Mouse (Mus musculus) heart, postnatal 36 days (tissue): ENCODE data around the gene Acsbg1. TPM values are rescaled to one million over a fixed set of nuclear protein-coding genes. Genes with fewer than 3 reads are reported as not detected.

ENCODE experiments used
- DNase-seq, 2 experiments: peaks; one replicate each; pipeline ENCODE4 v3.0.0; 2021 to 2022
- intact Hi-C: fragments of 180-260 bp; cut with DNase I; formaldehyde crosslinking; loops from one replicate; pipeline ENCODE4 v1.15.1; 2025
- total RNA-seq, 2 experiments: library from RNA; stranded (reverse); gene quantifications; 2 replicates each; pipeline ENCODE4 v1.2.3; 2021

The Acsbg1 gene
- total RNA-seq, 2 experiments from 2014 or later, result 0.19 to 0.72 TPM

DNA sequence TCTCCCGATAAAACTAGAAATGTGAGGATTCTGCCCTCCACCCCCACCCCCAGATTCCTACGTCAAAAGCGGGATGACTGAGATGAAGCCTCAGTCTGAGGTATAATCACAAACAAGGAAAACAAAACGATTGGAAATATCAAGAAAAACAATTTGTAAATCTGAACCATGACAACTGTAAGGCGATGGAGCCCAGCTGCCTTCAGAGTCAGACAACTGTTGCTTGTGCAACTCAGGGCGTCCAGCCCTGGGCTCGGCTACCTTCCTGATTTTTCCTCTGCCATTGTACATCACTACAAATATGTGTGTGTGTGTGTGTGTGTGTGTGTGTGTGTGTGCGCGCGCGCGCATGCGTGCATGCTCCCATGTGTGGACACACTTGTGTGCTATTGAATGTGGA, 12.2 kb upstream of the Acsbg1 start:
- DNase-seq, result no peak
- intact Hi-C loops, result no loop called here

- intact Hi-C loops, result no loop called here
- no peak for DNase-seq
Observed at GRCm38 (mm10) chr9:54671962-54672361, 10.3 kb upstream of the Acsbg1 start.

DNA sequence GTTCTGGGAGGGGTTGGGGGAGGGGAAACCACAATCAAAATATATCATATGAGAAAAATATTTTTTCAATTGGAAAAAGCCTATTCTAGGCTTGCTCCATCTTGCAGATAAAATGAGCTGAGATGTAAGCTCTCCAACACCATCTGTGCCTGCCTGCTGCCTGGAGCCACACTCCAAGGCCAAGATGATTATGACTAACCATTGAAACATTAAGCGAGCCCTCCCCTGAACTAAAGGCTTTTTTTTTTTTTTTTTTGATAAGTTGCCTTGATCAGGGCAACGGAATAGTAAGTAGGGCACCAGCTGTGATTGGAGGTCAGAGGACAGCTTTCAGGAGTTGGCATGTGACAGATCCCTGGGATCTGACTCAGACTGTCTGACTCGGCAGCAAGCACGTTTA, 6.8 kb upstream of the Acsbg1 start:
- DNase-seq, result no peak
- intact Hi-C loops, result no loop called here

- no peak for DNase-seq
- intact Hi-C loops, result no loop called here
Observed at GRCm38 (mm10) chr9:54666116-54666515, 4.4 kb upstream of the Acsbg1 start.

GRCm38 (mm10) chr9:54664358-54664757, 2.7 kb upstream of the Acsbg1 start:
- DNase-seq, result no peak
- intact Hi-C loops, result no loop called here

DNA sequence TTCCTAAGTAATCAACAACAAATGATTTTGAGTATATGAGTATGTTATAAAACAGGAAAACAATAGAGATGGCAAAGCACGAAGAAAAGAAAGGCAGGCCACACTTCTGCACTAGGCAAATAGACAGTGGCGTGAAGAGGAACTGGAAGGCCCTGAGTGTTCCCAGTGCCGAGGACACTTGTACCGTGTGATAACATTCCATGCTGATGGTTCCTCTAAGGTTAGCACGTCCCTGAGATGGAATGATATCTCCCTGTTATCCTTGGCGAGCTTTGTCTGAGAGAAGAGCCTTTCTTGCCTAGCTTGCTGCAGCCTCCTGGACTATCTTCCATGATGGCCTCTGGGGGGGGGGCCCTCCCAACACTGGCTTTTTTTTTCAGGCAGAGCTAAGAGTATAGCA, 2.9 kb downstream of the Acsbg1 start:
- intact Hi-C loops, result no loop called here
- no peak for DNase-seq

DNA sequence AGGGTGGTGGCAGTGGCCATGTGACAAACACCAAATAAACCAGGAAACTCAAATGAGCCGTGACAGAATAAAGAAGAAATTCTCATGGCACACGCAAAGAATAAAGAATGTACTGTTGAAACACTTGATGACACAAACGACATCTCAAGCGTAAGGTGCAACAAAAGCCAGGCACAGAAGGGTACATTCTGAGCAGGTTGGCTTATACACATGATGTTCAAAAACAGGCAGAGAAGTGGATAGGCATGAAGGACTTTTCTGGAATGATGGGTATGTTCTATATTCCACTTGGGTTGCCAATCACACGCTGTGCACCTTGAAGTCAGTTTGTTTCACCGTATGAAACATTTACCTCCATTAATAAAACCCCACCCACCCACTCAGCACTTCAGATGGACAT, 5.3 kb downstream of the Acsbg1 start:
- DNase-seq, result no peak
- intact Hi-C loops, result no loop called here

DNA sequence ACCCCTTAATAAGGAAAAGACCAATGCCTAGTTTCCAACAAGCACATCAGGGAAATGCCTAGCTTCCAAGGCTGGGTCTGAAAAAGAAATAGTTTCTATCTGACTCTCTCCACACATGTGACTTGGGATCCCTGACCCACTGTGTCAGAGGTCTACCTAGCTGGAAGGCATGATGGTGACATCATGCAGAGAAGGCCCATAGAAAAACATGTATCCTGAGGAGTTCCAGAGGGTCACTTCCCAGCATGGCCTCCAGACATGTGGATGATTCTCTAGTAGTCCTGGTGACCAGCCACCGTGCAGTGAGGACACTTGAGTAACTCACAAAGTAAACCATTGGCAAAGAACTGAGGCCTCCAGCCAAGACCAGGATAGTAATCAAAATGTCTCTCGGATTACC, 5.8 kb downstream of the Acsbg1 start:
- intact Hi-C loops, result no loop called here
- no peak for DNase-seq

GRCm38 (mm10) chr9:54652778-54653177, 8.9 kb downstream of the Acsbg1 start:
- intact Hi-C loops, result no loop called here

GRCm38 (mm10) chr9:54649360-54649759, 12.3 kb downstream of the Acsbg1 start:
- no peak for DNase-seq
- intact Hi-C loops, result no loop called here

More at GRCm38 (mm10) chr9:54652778-54653177, 8.9 kb downstream of the Acsbg1 start:
- no peak for DNase-seq

DNA sequence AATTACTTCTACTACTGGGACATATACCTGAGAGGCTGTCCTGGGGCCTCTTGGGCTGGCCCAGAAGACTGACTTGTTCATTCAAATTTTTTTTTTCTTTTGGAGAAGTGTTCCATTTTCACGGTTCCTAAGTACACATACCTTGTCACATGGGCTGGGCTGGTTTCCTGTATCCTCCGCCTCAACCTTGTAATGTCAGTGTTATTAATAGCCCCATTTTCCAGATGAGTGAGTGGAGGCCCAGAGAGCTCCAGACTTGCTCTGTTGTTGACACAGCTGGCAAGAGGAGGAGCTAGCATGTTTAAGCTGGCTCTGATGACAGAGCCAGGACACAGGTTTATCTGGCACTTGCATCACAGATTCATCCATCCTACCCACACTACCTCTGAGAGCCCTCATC, 14.2 kb downstream of the Acsbg1 start:
- no peak for DNase-seq
- intact Hi-C loops, result no loop called here

DNA sequence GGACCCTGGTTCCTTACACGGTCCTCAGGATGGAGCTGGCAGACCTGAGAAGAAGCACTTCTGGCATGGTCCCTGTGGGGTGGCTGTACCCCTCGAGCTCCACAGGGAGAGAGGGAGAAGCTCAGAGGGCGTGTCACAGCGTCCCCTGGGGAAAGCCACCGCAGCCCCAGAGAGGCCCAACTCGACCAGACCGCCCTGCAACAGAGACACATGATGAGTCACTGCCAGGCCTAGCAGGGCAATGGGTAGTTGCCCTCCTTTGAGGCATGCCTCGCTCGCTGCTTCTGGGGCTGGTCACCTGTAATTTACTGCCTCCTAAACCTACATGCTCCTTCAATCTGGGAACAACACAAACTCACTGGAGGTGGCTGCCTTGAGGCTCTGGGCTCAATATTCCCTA, 15.4 kb downstream of the Acsbg1 start:
- no peak for DNase-seq
- intact Hi-C loops, result no loop called here

- no peak for DNase-seq
- intact Hi-C loops, result no loop called here
Observed at GRCm38 (mm10) chr9:54645530-54645929, 16.1 kb downstream of the Acsbg1 start.

- intact Hi-C loops, result no loop called here
- no peak for DNase-seq
Observed at GRCm38 (mm10) chr9:54643179-54643578, 18.5 kb downstream of the Acsbg1 start.

DNA sequence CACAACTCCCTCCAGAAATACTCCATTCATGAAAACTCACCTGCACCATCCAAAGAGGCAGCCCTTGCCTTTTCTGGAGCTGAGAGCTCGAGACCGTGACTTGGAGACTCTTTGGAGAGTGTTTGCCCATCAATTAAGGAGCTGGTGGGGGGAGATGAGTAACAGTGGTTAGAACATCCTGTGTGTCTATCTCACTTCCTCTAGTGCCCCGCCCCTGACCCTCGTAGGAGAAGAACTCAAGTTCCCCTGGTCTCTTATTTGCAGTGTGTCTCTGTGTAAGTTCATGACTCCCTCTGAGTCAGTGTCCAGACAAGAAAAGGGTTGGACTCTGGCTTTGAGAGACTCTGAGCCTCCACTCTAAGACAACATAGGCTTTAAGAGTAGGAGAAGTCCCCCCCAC, 19.1 kb downstream of the Acsbg1 start:
- intact Hi-C loops, result no loop called here
- no peak for DNase-seq

DNA sequence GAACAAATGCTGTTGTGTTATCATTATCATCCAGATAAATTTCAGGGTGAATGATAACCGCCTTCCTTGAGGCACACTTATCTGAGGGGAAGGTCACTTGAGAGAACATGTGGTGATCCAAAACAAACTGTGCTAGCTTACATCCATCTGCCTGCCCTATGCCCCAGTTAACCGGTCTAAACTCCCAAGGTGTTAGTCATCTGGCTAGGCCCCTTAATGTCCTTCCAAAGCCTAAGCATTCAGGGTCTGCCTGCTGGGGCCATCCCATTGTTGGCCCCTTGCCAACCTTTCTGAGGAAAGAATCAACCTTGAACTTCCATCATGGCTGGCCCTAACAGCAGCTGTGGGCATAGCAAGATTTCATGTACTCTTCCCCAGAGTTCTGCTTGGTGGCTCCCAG, 19.5 kb downstream of the Acsbg1 start:
- intact Hi-C loops, result no loop called here
- no peak for DNase-seq

- intact Hi-C loops, result no loop called here
- DNase-seq, result no peak
Observed at GRCm38 (mm10) chr9:54641548-54641947, 20.1 kb downstream of the Acsbg1 start.

DNA sequence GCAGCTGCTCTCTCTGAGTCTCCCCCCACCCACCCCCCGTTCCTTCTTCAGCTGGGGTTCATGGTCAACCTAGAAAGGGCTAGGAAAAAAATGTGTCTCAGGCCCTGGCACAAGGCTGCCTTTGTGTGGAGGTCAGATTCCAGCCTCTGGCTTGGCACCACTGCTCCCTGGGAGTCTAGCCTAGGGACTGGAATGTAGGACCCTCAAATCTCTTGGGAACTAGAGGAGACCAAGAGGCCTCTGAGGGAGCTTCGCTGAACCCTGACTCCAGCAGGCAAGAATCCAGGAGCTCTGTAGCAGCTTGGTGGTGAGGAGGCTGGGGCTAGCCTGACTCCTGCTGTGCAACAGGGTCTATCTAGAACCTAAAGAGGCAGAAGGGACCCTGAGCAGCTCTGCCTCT, 22.5 kb downstream of the Acsbg1 start:
- intact Hi-C loops, result no loop called here

DNA sequence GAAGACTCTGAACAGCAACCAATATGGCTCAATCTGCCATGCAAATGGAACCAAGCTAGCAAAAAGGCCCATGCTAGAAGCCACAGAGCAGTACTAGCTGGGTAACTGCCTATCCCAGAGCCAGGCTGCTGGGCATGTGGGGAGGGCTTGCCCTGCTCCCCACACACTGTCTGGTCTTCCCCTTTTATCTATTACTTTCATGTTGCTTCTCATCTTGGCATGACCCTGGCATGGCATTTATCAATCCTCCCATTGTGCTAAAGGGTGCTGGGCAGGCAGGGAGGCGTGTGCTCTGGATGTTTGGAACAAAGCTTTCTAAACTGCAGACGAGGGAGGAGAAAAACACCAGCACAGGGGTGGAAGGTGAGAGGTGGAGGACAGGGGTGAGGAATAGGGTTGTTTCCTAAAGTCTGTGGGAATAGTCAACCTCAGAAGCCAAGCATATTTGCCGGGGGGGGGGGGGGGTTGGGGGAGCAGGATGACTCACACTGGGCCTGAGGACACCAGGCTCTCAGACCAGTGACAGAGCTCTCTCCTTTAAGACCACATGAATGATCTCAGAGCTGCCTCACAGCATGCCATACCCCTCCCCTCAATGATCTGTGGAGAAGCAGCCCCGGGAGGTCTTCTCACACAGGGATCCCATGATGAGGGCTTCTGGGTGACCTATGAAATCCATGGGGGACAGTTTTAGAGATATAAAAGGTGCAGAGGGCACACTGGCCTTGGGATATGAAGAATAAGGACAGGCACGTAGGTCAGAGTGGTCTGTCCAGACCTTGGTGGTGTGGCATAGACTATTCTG, 24.0 kb downstream of the Acsbg1 start:
- intact Hi-C loops, result no loop called here
- DNase-seq, result no peak

More for the DNA sequence above, 22.5 kb downstream of the Acsbg1 start:
- DNase-seq, result no peak

GRCm38 (mm10) chr9:54633401-54633800, 28.3 kb downstream of the Acsbg1 start:
- intact Hi-C loops, result no loop called here
- no peak for DNase-seq

DNA sequence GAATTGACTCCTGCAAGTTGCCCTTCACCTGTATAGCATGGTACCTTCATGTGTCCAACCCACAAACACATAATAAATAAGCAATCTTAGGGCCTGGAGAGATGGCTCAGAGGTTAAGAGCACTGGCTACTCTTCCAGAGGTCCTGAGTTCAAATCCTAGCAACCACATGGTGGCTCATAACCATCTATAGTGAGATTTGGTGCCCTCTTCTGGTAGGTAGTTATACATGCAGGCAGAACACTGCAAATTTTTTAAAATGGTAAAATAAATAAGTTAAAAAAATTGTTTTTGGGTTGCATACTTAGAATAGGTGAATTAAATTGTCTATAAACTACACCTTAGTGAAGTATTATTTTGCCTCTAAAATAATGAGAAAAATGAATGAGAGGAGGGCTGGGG, 30.8 kb downstream of the Acsbg1 start:
- no peak for DNase-seq
- intact Hi-C loops, result no loop called here

GRCm38 (mm10) chr9:54629613-54630261, 31.9 kb downstream of the Acsbg1 start:
- intact Hi-C loops, result no loop called here
- DNase-seq, result no peak
